Mouse (Mus musculus) megakaryocyte-erythroid progenitor cell, adult 5-6 weeks (primary cell): ENCODE measurements around the gene Gm48551. TPM values are rescaled to one million over a fixed set of nuclear protein-coding genes. Genes with fewer than 3 reads are reported as not detected.
A peak's percentile ranks its signal among the peaks of the same experiment; 100 is the strongest.

Source experiments
- ATAC-seq: replicated peaks from 2 replicates; pipeline ENCODE4 v1.8.0; 2016; ENCODE audit warnings: mild to moderate bottlenecking, inconsistent platforms; ENCODE audit not compliant: severe bottlenecking, poor library complexity, low FRiP score, low TSS enrichment
- total RNA-seq, 2 experiments: library from RNA; stranded (forward) in 1 of 2; stranded (reverse) in 1 of 2; fragments of 200-1000, 215-1000 nt in 1 of 2; fragments of >200 nt in 1 of 2; fragmentation: Nextera tagmentation in 1 of 2; gene quantifications; 2 replicates each; pipeline ENCODE4 v1.2.3; 2014 to 2017

Gene Gm48551
- total RNA-seq (2014; fragmentation: Nextera tagmentation) (1.2 and 6.3 TPM in 2 replicates), total RNA-seq (2017) (0.11 and 2.6 TPM in 2 replicates)

DNA sequence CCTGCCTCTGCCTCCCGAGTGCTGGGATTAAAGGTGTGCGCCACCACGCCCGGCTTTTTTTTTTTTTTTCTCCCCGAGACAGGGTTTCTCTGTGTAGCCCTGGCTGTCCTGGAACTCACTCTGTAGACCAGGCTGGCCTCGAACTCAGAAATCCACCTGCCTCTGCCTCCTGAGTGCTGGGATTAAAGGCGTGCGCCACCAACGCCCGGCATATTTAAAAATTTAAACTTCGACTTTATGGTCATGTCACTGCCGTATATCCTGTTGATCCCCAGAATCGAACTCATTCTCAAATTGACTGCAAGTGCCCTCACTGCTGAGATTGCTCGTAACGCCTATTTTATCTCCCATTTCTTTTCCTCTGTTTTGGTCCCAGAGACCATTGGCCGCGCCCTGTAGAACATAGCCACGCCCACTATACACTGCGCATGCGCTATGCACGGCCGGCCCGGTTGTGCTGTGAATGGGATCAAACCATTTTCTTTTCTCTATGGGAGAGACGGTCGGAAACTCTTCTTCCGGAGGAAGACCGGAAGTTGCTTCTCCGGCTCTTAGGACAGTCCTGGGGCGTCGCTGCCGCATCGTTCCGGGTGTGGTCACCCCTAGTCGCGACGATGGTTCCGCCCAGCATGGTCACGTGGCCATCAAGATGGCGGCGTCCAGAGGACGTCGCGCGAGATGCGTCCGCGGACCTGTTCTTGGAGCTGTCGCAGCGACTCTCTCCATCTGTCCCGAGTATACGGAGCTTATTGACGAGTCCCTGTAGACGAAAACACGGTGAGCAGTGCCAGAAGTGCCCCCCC, at the start of gene Gm48551, which contains the start of gene Dohh:
TSS of gene Gm48551 (plus strand) at position 665 of the 803 bp plus-strand sequence.
TSS of gene Dohh (plus strand) at position 627 of the 803 bp plus-strand sequence.
- peak; percentile 73 for ATAC-seq

- ATAC-seq = no peak
Observed at GRCm38 (mm10) chr10:81335393-81336340, 48.6 kb upstream of the Gm48551 start.

- ATAC-seq = no peak
Observed at GRCm38 (mm10) chr10:81336558-81336957, 47.7 kb upstream of the Gm48551 start.

DNA sequence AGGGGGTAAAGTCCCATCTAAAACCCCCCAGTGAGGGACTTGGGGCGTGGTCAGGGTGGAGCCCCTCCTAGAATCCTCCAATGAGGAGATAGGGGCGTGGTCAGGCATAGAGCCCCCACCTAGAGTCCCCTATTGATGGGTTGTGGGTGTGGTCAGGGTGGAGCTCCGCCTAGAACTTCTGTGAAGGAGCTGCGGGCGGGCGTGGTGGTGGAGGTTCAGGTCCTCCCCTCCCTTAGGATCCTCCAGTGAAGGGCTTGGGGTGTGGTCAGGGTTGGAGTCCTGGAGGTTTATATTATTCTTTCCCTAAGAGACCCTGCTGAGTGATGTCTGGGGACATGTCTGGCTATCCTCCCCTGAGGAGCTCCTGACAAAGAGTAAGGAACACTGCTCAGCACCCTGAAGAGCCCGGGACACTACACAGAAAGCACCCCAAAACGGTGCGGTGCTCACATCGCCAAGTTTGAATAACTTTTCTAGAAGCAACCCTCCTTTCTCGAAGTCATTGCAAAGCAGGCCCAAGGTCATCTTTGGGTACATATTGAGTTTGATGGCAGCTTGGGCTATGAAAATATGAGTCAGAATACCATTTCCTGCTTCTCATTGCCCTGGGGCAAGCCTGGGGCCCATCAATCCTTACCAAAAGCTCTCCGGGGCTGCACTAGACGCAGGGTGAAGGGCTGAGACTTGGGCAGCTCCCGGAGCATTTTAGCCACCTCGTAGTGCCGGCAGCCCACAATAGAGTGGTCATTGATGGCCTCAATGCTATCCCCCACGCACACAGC, 43.5 kb upstream of the Gm48551 start:
- ATAC-seq = 0 out of 2 replicates have a peak, but pooled peaks have one; percentile 14

DNA sequence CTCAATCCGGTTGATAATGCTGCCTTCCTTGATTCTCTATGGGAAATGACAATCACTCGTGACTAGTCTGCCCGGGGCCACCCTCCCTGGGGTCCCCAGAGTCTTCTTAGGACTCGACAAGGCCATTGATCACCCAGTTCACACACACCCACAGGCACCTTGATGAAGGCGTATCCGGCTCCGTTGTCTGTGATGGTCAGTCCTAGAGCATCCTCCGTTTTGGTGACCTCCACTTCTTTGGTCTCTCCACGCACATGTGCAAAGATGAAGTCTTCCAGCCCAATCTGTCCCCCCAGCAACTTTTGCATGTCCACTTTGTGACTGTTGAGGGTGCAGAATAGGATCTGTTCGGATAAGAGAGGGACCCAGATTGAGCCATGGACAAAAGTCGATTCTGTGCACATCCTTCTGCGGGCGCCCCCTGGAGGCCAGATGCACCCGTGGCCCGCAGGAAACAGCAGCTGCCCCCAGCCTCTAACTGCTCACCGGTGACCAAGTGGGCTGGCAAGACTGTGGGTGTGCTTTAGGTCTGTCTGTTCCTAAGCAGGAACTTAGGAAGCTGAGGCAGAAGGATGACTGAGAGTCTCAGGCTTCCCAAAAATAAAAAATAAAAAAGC, 42.8 kb upstream of the Gm48551 start:
- ATAC-seq = 0 out of 2 replicates have a peak, but pooled peaks have one; percentile 16

DNA sequence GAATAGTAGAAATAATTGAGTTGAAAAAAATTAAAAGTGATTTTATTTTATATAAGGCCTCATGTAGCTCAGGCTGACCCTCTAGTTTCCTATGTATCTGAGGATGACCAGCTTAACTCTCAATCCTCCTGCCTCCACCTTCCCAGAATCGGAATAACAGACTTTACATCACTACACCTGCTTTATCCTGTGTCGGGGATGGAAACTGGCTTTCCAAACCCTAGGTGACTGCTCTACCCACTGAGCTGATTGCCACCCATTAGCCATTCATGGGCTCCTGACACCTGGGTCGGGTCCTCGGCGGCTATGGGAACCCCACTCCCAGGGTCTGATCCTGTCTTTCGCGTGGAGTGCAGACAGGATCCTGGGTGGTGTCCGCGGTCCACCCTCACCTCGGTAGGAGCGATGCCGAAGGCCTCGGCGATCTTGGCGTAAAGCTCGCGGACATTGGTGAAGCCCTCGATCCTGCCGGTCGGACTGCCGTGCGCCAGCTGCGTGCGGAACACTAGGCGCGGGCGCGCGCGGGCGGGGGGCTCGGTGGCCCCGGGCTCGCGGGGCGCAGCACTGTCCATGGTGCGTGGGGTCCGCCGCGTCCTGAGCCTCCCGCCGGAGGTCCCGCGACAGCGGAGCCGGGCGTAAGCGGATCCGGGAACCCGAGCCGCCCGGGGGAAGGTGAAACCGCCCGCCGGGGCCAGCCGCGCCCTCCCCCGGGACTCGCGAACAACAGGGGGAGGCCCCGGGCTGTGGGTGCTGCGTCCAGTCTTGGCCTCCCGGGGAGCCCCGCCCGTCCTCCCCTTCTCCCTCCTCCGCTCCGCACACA, 41.4 kb upstream of the Gm48551 start, which contains the start of gene Gipc3:
TSS of gene Gipc3 (minus strand) at position 581 of the 820 bp plus-strand sequence.
- ATAC-seq = no peak

- no peak for ATAC-seq
Observed at GRCm38 (mm10) chr10:81344421-81345161, 39.7 kb upstream of the Gm48551 start.

- ATAC-seq = no peak
Observed at GRCm38 (mm10) chr10:81345162-81345534, 39.1 kb upstream of the Gm48551 start.

DNA sequence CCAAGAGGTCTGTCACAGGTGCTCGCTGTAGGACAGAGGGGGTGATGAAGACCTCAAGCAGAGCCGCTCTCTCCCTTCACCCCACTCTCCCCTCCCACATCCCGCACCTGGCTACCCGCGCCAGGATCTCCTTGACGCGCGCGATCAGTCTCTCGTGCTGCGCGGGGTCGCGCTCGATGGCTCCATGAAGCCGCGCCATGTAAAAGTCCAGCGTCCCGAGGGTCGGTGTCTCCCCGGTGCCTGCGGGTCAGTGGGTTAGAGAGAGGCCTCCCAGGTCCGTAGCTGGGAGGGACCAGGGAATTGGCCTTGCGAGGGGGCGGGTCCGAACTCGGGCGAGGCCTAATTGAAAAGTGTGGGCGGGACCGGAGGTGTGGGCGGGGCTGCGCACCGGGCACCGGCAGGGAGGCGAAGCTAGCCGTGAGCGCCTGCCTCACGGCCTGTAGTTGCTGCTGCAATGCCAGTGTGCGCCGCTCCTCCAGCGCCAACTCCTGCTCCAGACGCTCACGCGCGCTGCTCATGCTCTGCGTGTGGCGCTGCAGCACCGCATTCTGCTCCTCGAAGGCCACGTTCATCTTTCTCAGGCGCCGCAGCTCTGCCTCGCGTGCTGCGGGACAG, 37.7 kb upstream of the Gm48551 start:
- ATAC-seq = peak; percentile 60

- ATAC-seq = peak; percentile 39
Observed at GRCm38 (mm10) chr10:81349146-81349545, 35.1 kb upstream of the Gm48551 start.

- no peak for ATAC-seq
Observed at GRCm38 (mm10) chr10:81349961-81350350, 34.3 kb upstream of the Gm48551 start.

GRCm38 (mm10) chr10:81350351-81351063, 33.8 kb upstream of the Gm48551 start, which contains the start of gene Hmg20b:
TSS of gene Hmg20b (minus strand) at chr10:81350480.
- peak; percentile 83 for ATAC-seq

- peak; percentile 19 for ATAC-seq
Observed at GRCm38 (mm10) chr10:81351678-81352291, 32.5 kb upstream of the Gm48551 start.

GRCm38 (mm10) chr10:81354738-81355477, 29.4 kb upstream of the Gm48551 start:
- ATAC-seq = no peak

DNA sequence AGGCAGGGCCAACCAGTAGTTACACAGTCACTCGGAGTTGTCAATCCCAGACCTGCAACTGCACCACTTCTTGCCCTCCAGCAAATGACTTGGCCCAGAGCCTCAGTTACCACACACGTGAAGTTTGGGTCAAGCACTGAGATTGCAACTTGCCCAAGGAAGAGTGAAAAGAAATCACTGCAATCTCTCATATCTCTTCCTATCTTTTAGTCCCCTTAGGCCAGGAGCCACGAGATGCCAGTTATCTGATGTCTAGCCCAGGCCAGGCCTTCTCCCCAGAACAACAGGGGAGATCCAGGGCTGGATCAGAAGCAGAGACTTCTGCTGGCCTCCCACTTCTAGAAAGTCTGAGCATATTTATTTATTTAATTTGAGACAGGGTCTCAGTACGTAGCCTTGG, 28.7 kb upstream of the Gm48551 start:
- no peak for ATAC-seq
